Comparison of ENCODE assay signal across 19 mouse cellular contexts in the genomic region with DNA sequence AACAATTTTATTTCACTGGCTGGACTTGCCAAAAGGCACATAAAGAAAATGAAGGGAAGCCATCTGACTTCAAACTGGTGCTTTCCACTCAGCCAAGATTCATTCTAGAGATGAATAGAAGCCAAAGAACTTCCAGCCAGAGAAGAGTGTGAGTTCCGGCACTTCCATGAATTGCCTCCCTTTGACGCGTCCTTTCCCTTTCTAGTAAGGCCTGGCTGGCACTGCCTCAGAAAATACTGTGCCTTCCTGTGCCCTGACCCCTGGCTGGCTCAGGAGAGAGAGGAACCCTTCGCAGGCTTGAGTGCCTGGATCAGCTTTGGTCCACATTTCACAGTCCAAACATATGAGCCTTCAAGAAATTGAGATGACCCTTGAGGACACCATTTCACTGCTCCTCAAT. TPM values are rescaled to one million over a fixed set of nuclear protein-coding genes. Genes with fewer than 3 reads are reported as not detected.
A peak's percentile ranks its signal among the peaks of the same experiment; 100 is the strongest.
DNase-seq lines count a peak whose midpoint lies in the region; ATAC-seq lines count a peak whose summit lies in the region.
"Had no signal": no experiment of that assay in that cellular context is flagged by ENCODE, and none has a peak within 500 bp of the region (broad histone marks: within the 10 kb centered on the region; RNA-seq: fewer than 3 reads in every experiment).

No protein-coding gene starts in this region.

- no peak for ATAC-seq in forebrain, embryonic 11.5 days (replicated peaks; ENCODE audit: low FRiP score)
- ATAC-seq in kidney, embryonic 15.5 days (replicated peaks; ENCODE audit: low FRiP score): no peak
- ATAC-seq in megakaryocyte-erythroid progenitor cell, adult 5-6 weeks (replicated peaks; ENCODE audit: low FRiP score, low TSS enrichment, poor library complexity, severe bottlenecking): no peak
- ATAC-seq: forebrain, embryonic 13.5 days; hindbrain, postnatal 0 days had no signal

- no peak overlapping the region for H3K27ac ChIP-seq in forebrain, embryonic 11.5 days (ENCODE audit: low read depth, low read length)
- H3K27ac ChIP-seq in forebrain, embryonic 10.5 days: no peak overlapping the region
- no peak overlapping the region for H3K27ac ChIP-seq in kidney, embryonic 15.5 days
- H3K27ac ChIP-seq: forebrain, embryonic 13.5 days; hindbrain, postnatal 0 days; layer of hippocampus, adult 2 months; limb, embryonic 12.5 days; midbrain, embryonic 12.5 days; stomach, postnatal 0 days had no signal

- DNase-seq in forebrain, embryonic 11.5 days (ENCODE audit: low spot score): peak; percentile 41
- no peak for DNase-seq in forebrain, embryonic 10.5 days (ENCODE audit: extremely low spot score, low spot score)
- DNase-seq in kidney, adult 18-20 months: peak; percentile 63
- DNase-seq in lung, postnatal 10 days: peak; percentile 47
- DNase-seq in lung, postnatal 25 days (ENCODE audit: low spot score): no peak
- peak; percentile 53 to 70 for DNase-seq in kidney, postnatal 25 days
- DNase-seq: adrenal gland, adult 8-10 months; heart, postnatal 14 days; thymus, postnatal 36 days had no signal

- no peak overlapping the region for H3K9ac ChIP-seq in forebrain, embryonic 11.5 days (ENCODE audit: low read length)
- H3K9ac ChIP-seq in kidney, embryonic 15.5 days: no peak overlapping the region
- H3K9ac ChIP-seq: forebrain, embryonic 13.5 days; limb, embryonic 12.5 days; midbrain, embryonic 12.5 days had no signal

- H3K4me2 ChIP-seq in forebrain, embryonic 11.5 days (ENCODE audit: low read depth, low read length, severe bottlenecking): no peak overlapping the region
- H3K4me2 ChIP-seq in kidney, embryonic 15.5 days: no peak overlapping the region
- H3K4me2 ChIP-seq: forebrain, embryonic 13.5 days; limb, embryonic 12.5 days; midbrain, embryonic 12.5 days had no signal

- no peak overlapping the region for H3K4me3 ChIP-seq in forebrain, embryonic 11.5 days (ENCODE audit: low read depth, low read length)
- H3K4me3 ChIP-seq in forebrain, embryonic 10.5 days: no peak overlapping the region
- no peak overlapping the region for H3K4me3 ChIP-seq in kidney, embryonic 15.5 days (replicated peaks)
- H3K4me3 ChIP-seq: forebrain, embryonic 13.5 days; layer of hippocampus, adult 2 months; limb, embryonic 12.5 days; midbrain, embryonic 12.5 days; myocyte had no signal

- H3K9me3 ChIP-seq in forebrain, embryonic 11.5 days (ENCODE audit: control insufficient read depth, low read length): no peaks in the 10 kb centered on the region
- H3K9me3 ChIP-seq in forebrain, embryonic 10.5 days: no peaks in the 10 kb centered on the region
- H3K9me3 ChIP-seq in kidney, embryonic 15.5 days (replicated peaks): no peaks in the 10 kb centered on the region
- H3K9me3 ChIP-seq: forebrain, embryonic 13.5 days; limb, embryonic 12.5 days; midbrain, embryonic 12.5 days had no signal

- H3K4me1 ChIP-seq in forebrain, embryonic 11.5 days (replicated peaks; ENCODE audit: control insufficient read depth, insufficient read depth, low read length): peaks cover 18% of the 10 kb centered on the region
- peaks cover 34% of the 10 kb centered on the region for H3K4me1 ChIP-seq in forebrain, embryonic 10.5 days
- peaks cover 51% of the 10 kb centered on the region for H3K4me1 ChIP-seq in kidney, embryonic 15.5 days

- WGBS in forebrain, embryonic 11.5 days: 66% methylated on average over 4 of the region's 4 CpGs
- WGBS in forebrain, embryonic 10.5 days: 73% methylated on average over 4 of the region's 4 CpGs
- WGBS in kidney, embryonic 15.5 days: 49% methylated on average over 4 of the region's 4 CpGs

- H3K27me3 ChIP-seq in forebrain, embryonic 11.5 days (ENCODE audit: control insufficient read depth, insufficient read depth, low read length): peaks cover 46% of the 10 kb centered on the region
- H3K27me3 ChIP-seq in forebrain, embryonic 10.5 days (ENCODE audit: poor library complexity, severe bottlenecking): peaks cover 74% of the 10 kb centered on the region
- peaks cover 51% of the 10 kb centered on the region for H3K27me3 ChIP-seq in kidney, embryonic 15.5 days

- H3K36me3 ChIP-seq in forebrain, embryonic 11.5 days (ENCODE audit: control insufficient read depth, insufficient read depth, low read length): no peaks in the 10 kb centered on the region
- H3K36me3 ChIP-seq in forebrain, embryonic 10.5 days (replicated peaks): no peaks in the 10 kb centered on the region
- no peaks in the 10 kb centered on the region for H3K36me3 ChIP-seq in kidney, embryonic 15.5 days
- H3K36me3 ChIP-seq: limb, embryonic 12.5 days; midbrain, embryonic 12.5 days had no signal

RNA-seq across cellular contexts. Expression of a gene that starts 2.8 kb away (rescaled TPM):
- 0.16 and 0.63 TPM in 2 replicates for polyA plus RNA-seq in forebrain, embryonic 11.5 days (2014; fragmentation: Nextera tagmentation; extraction: Ambion mirVana)
- 0.21 and 0.43 TPM in 2 replicates for polyA plus RNA-seq in forebrain, embryonic 10.5 days (2016; fragmentation: Nextera tagmentation; extraction: Ambion mirVana)
- polyA plus RNA-seq in kidney, embryonic 15.5 days (2015; fragmentation: Nextera tagmentation; extraction: Ambion mirVana): 1.4 and 1.5 TPM in 2 replicates
- total RNA-seq in megakaryocyte-erythroid progenitor cell, adult 5-6 weeks (2014; fragmentation: Nextera tagmentation): not detected in 2 replicates
- total RNA-seq in megakaryocyte-erythroid progenitor cell, adult 5-6 weeks (2017): not detected in 2 replicates
- total RNA-seq: heart, postnatal 14 days had no signal
- polyA plus RNA-seq: forebrain, embryonic 13.5 days; myocyte; spleen, adult 2 months had no signal

RNA-seq across cellular contexts. Expression of a gene that starts 51.2 kb away (rescaled TPM):
- polyA plus RNA-seq in forebrain, embryonic 11.5 days (2014; fragmentation: Nextera tagmentation; extraction: Ambion mirVana): 288 and 296 TPM in 2 replicates
- 277 and 280 TPM in 2 replicates for polyA plus RNA-seq in forebrain, embryonic 10.5 days (2016; fragmentation: Nextera tagmentation; extraction: Ambion mirVana)
- polyA plus RNA-seq in kidney, embryonic 15.5 days (2015; fragmentation: Nextera tagmentation; extraction: Ambion mirVana): 221 and 222 TPM in 2 replicates
- 44.5 and 60.0 TPM in 2 replicates for total RNA-seq in megakaryocyte-erythroid progenitor cell, adult 5-6 weeks (2014; fragmentation: Nextera tagmentation)
- total RNA-seq in megakaryocyte-erythroid progenitor cell, adult 5-6 weeks (2017): 37.3 and 38.7 TPM in 2 replicates

Comparison
In these comparisons a context has a peak if more than half of its experiments do, and no peak if none do; other contexts are left out.
1. DNase-seq: peak in forebrain, embryonic 11.5 days (single experiment), kidney, adult 18-20 months (single experiment), lung, postnatal 10 days (single experiment) and kidney, postnatal 25 days (2 of 2); none in forebrain, embryonic 10.5 days (single experiment) and lung, postnatal 25 days (single experiment).